24 mouse cellular contexts compared by ENCODE assay signal in the genomic region with DNA sequence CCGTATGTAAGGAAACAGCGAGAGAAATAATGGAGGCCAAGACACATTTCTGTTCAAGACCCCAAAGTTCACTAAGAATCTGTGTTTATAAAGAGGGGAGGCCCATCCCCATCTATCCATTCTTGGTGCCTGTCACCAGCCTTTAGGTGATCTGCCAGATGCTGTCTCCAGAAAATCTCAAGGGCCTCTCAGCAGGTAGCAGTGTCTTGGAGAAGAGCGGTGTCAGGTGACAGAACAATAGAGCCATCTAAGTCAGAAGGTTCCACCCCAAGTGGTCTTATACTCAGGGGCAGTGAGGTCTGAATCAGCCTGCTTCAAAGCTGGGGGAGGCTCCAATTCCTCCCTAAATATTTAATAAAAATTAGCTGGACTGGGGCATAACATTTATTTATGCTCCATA.
"Had no signal": no experiment of that assay in that cellular context is flagged by ENCODE, and none has a peak within 500 bp of the region (broad histone marks: within the 10 kb centered on the region; RNA-seq: fewer than 3 reads in every experiment).

No protein-coding gene starts in this region.

- H3K27me3 ChIP-seq: heart, embryonic 13.5 days; heart, embryonic 15.5 days; hindbrain, embryonic 13.5 days; intestine, embryonic 15.5 days; limb, embryonic 13.5 days; limb, embryonic 15.5 days; liver, embryonic 12.5 days had no signal

- H3K4me3 ChIP-seq: heart, adult 2 months; heart, embryonic 13.5 days; heart, embryonic 15.5 days; hindbrain, embryonic 13.5 days; intestine, embryonic 15.5 days; layer of hippocampus, adult 2 months; limb, embryonic 13.5 days; limb, embryonic 15.5 days; liver, embryonic 12.5 days had no signal

- H3K9me3 ChIP-seq: heart, embryonic 13.5 days; heart, embryonic 15.5 days; hindbrain, embryonic 13.5 days; intestine, embryonic 15.5 days; limb, embryonic 13.5 days; limb, embryonic 15.5 days; liver, embryonic 12.5 days had no signal

- H3K4me1 ChIP-seq: heart, embryonic 15.5 days; hindbrain, embryonic 13.5 days; intestine, embryonic 15.5 days; limb, embryonic 13.5 days; limb, embryonic 15.5 days; liver, embryonic 12.5 days had no signal

- H3K9ac ChIP-seq: heart, embryonic 13.5 days; heart, embryonic 15.5 days; hindbrain, embryonic 13.5 days; intestine, embryonic 15.5 days; limb, embryonic 13.5 days; limb, embryonic 15.5 days; liver, embryonic 12.5 days; liver, embryonic 14.5 days had no signal

- ATAC-seq: hindbrain, embryonic 16.5 days; inflammation-experienced regulatory T-cells, adult 6 months; intestine, embryonic 15.5 days; intestine, postnatal 0 days; liver, embryonic 12.5 days had no signal

- DNase-seq: gastrocnemius, postnatal 14 days; gastrocnemius, postnatal 36 days; heart, adult 11 months; heart, adult 2 months; heart, postnatal 14 days; heart, postnatal 36 days; kidney, adult 18-20 months; kidney, adult 8-10 months; kidney, postnatal 10 days; kidney, postnatal 25 days; kidney, postnatal 4 days had no signal

- H3K36me3 ChIP-seq: heart, embryonic 13.5 days; heart, embryonic 15.5 days; hindbrain, embryonic 13.5 days; intestine, embryonic 15.5 days; limb, embryonic 13.5 days; limb, embryonic 15.5 days; liver, embryonic 12.5 days had no signal

- H3K27ac ChIP-seq: heart, adult 2 months; heart, embryonic 13.5 days; heart, embryonic 15.5 days; hindbrain, embryonic 13.5 days; intestine, embryonic 15.5 days; layer of hippocampus, adult 2 months; limb, embryonic 13.5 days; limb, embryonic 15.5 days; liver, embryonic 12.5 days; liver, embryonic 14.5 days had no signal

- H3K4me2 ChIP-seq: heart, embryonic 11.5 days; heart, embryonic 13.5 days; heart, embryonic 15.5 days; hindbrain, embryonic 13.5 days; intestine, embryonic 15.5 days; limb, embryonic 13.5 days; limb, embryonic 15.5 days; liver, embryonic 12.5 days had no signal
